Mouse (Mus musculus): ENCODE data around the gene Oasl2.

DNA sequence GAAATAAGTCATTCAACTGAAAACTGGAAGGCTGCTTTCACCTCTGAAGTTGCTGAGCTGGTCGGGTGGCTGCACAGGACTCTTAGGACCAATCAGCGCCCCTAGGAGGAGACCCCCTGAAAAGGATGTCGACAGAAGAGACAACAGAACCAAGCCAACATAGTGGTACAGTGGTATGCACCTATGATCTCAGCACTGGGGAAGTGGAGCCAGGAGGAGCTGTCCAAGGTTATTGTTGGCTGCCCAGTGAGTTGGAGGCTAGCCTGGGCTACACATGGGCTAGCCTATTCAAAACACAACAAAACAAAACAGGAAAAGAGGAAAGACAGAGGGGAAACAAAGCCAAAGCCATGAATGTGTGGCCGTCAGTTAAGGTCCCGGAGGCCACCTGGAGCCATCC lies 61.3 kb downstream of the Oasl2 start:
- TF ChIP-seq POLR2A (IDR thresholded peaks at IDR 0.05; ENCODE audit: borderline replicate concordance, extremely low read depth, low read depth, low read length) (no peak), CTCF (IDR thresholded peaks at IDR 0.05; ENCODE audit: insufficient read depth, low read length) (no peak)
